ENCODE assay signal across 9 mouse cellular contexts in genomic region chr8:12629079-12629478, GRCm38 (mm10). TPM values are rescaled to one million over a fixed set of nuclear protein-coding genes. Genes with fewer than 3 reads are reported as not detected.
A peak's percentile ranks its signal among the peaks of the same experiment; 100 is the strongest.
DNase-seq lines count a peak whose midpoint lies in the region; ATAC-seq and TF ChIP-seq lines count a peak whose summit lies in the region.
"Had no signal": no experiment of that assay in that cellular context is flagged by ENCODE, and none has a peak within 500 bp of the region (broad histone marks: within the 10 kb centered on the region; RNA-seq: fewer than 3 reads in every experiment).

No protein-coding gene starts in this region.

- H3K27me3 ChIP-seq in liver, embryonic 11.5 days (replicated peaks; ENCODE audit: control insufficient read depth, insufficient read depth, low read length) = no peaks in the 10 kb centered on the region
- H3K27me3 ChIP-seq in Patski = no peaks in the 10 kb centered on the region

- CTCF ChIA-PET in Patski (lab: Charles Lee) = interaction anchor here (0.8 to 2.4 kb wide), 9 partner anchors 12 to 48 kb away, joined by 3 to 12 read pairs (median 3); no protein-coding TSS in a partner anchor

- POLR2A ChIA-PET in Patski (lab: Charles Lee) = interaction anchor here (0.6 kb wide), 1 partner anchor 92 kb away, joined by 5 read pairs; no protein-coding TSS in a partner anchor

- no peaks in the 10 kb centered on the region for H3K4me1 ChIP-seq in liver, embryonic 11.5 days (replicated peaks; ENCODE audit: control insufficient read depth, insufficient read depth, low read length)

- in situ Hi-C loops in Patski (cut with MboI; ENCODE audit: low pct_unique_long_range_greater_than_20kb) = no loop called here

- DNase-seq in liver (peak; percentile 39), Patski (ENCODE audit: low read depth, low spot score) (no peak)
- no peak for DNase-seq in liver, embryonic 11.5 days (ENCODE audit: low spot score)
- peak; percentile 45 to 63 for DNase-seq in cerebellum, postnatal 36 days
- DNase-seq in heart, postnatal 14 days = peak; percentile 36 to 67
- DNase-seq in layer of hippocampus, postnatal 25 days (ENCODE audit: extremely low spot score in 1 of 2, low spot score in 1 of 2) = peak; percentile 33 to 61
- peak; percentile 44 for DNase-seq in mesoderm, embryonic 11.5 days (ENCODE audit: low read depth, low spot score)
- DNase-seq in spleen, postnatal 36 days (ENCODE audit: low spot score in 2 of 2) = no peak

- WGBS in liver, embryonic 11.5 days = 55% methylated on average over 3 of the region's 3 CpGs

- intact Hi-C loops in heart, postnatal 14 days (cut with DNase I) = loop anchor here (5.0 kb wide), 1 partner anchor 672 kb away; no protein-coding TSS in a partner anchor

- peak; percentile 76 for TF ChIP-seq CTCF in Patski (IDR thresholded peaks at IDR 0.05)

- no peaks in the 10 kb centered on the region for H3K9me3 ChIP-seq in liver, embryonic 11.5 days (ENCODE audit: control insufficient read depth, low read length)

- H3K4me2 ChIP-seq in liver, embryonic 11.5 days = no peak overlapping the region

- H3K27ac ChIP-seq in liver, embryonic 11.5 days (ENCODE audit: low read depth, low read length) = no peak overlapping the region

- H3K36me3 ChIP-seq in liver, embryonic 11.5 days (ENCODE audit: control insufficient read depth, insufficient read depth, low read length) = peaks cover 39% of the 10 kb centered on the region

- no peak overlapping the region for H3K9ac ChIP-seq in liver, embryonic 11.5 days (ENCODE audit: low read depth, low read length)

- no peak overlapping the region for H3K4me3 ChIP-seq in liver, embryonic 11.5 days (ENCODE audit: low read depth, low read length)
- H3K4me3 ChIP-seq: erythroblast, embryonic 14.5 days had no signal

- no peak for ATAC-seq in liver, embryonic 11.5 days (replicated peaks; ENCODE audit: low FRiP score)
- ATAC-seq in Patski = no peak

RNA-seq across cellular contexts. Expression of gene Tubgcp3, which starts 43.0 kb away (rescaled TPM):
- 56.3 and 63.7 TPM in 2 replicates for polyA plus RNA-seq in liver, embryonic 11.5 days (2014; fragmentation: Nextera tagmentation; extraction: Ambion mirVana)
- polyA plus RNA-seq in Patski (2021) = 41.7 TPM
- 10 to 100 TPM; 15.5 to 16.0 TPM for total RNA-seq in heart, postnatal 14 days (2021)
- 10 to 100 TPM; 32.0 to 33.6 TPM for total RNA-seq in layer of hippocampus, postnatal 25 days (2021)

RNA-seq across cellular contexts. Expression of gene Spaca7, which starts 56.2 kb away (rescaled TPM):
- polyA plus RNA-seq in liver, embryonic 11.5 days (2014; fragmentation: Nextera tagmentation; extraction: Ambion mirVana) = not detected in 2 replicates
- polyA plus RNA-seq in Patski (2021) = 12.9 TPM
- total RNA-seq in heart, postnatal 14 days (2021) = not detected
- not detected for total RNA-seq in layer of hippocampus, postnatal 25 days (2021)
- polyA plus RNA-seq: erythroblast, embryonic 14.5 days had no signal

Comparison
In these comparisons a context has a peak if more than half of its experiments do, and no peak if none do; other contexts are left out.
1. DNase-seq: peak in liver (single experiment), cerebellum, postnatal 36 days (2 of 2), heart, postnatal 14 days (2 of 2), layer of hippocampus, postnatal 25 days (2 of 2) and mesoderm, embryonic 11.5 days (single experiment); none in liver, embryonic 11.5 days (single experiment), Patski (single experiment) and spleen, postnatal 36 days (0 of 2).